Mouse (Mus musculus) spleen, adult 2 months (tissue): ENCODE results near the gene Pigm.

Experiments used
- CTCF ChIP-seq: fragments of 200-500 bp; IDR thresholded peaks from 2 replicates; pipeline ENCODE4 v1.5.1; 2011; ENCODE audit warnings: mild to moderate bottlenecking, inconsistent platforms; ENCODE audit not compliant: insufficient read depth, insufficient read length, insufficient replicate concordance; ENCODE audit errors: extremely low read depth
- POLR2A ChIP-seq: fragments of 200-500 bp; IDR thresholded peaks from 2 replicates; pipeline ENCODE4 v1.6.1; 2011; ENCODE audit warnings: low read depth, low read length, inconsistent platforms

DNA sequence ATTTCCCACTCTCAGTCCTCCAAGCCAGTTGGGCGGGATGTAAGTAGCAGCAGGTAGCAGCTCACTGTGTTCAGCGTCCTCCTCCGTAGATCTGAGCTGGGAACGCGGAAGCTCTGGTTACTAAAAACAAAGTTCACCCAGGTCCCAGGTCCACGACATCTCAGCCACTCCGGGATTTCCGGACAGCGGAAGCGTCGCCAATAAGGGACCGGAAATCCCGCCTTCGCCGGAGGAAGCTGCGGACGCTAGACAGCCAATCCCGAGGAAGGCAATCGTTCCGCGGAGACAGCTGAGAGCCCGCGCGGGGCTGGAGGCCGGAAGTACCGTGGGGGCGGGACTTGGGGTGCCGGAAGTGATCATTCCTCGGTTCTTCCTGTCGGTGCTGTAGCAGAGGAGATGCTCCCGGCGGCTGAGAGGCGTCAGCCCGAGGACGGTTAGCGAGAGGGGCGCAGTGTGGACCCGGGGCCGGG lies at the start of gene Pigm:
- TF ChIP-seq POLR2A (peak; percentile 89), CTCF (no peak)
